Mouse (Mus musculus): ENCODE results near the gene P4ha1.
"Not testable (repeated sequence)": the region's sequence is repeated elsewhere in the genome, so short reads cannot be mapped to it uniquely, and the experiment has no call there.

The P4ha1 gene

GRCm38 (mm10) chr10:59368729-59369128 lies 45.6 kb downstream of the P4ha1 start:
- no peak for DNase-seq (ENCODE audit: low spot score in 2 of 2)

- no peak for DNase-seq (ENCODE audit: low spot score in 2 of 2)
These were observed 46.3 kb downstream of the P4ha1 start for GRCm38 (mm10) chr10:59369426-59369825.

GRCm38 (mm10) chr10:59377906-59378305 lies 54.8 kb downstream of the P4ha1 start:
- no peak for DNase-seq (ENCODE audit: low spot score in 2 of 2)

- DNase-seq (ENCODE audit: low spot score in 2 of 2): no peak
These were observed 55.6 kb downstream of the P4ha1 start for GRCm38 (mm10) chr10:59378728-59379127.

GRCm38 (mm10) chr10:59379927-59380326 lies 56.8 kb downstream of the P4ha1 start:
- DNase-seq (ENCODE audit: low spot score in 2 of 2): no peak

- DNase-seq (ENCODE audit: low spot score in 2 of 2): no peak
These were observed 57.3 kb downstream of the P4ha1 start for GRCm38 (mm10) chr10:59380411-59380821.

- not testable (repeated sequence) for DNase-seq (ENCODE audit: low spot score in 2 of 2)
These were observed 58.5 kb downstream of the P4ha1 start for GRCm38 (mm10) chr10:59381563-59381962.

GRCm38 (mm10) chr10:59386951-59387350 lies 63.9 kb downstream of the P4ha1 start:
- peak in 1 of 2 experiments; percentile 20 for DNase-seq (ENCODE audit: low spot score in 2 of 2)

GRCm38 (mm10) chr10:59389652-59390051 lies 66.6 kb downstream of the P4ha1 start:
- DNase-seq (ENCODE audit: low spot score in 2 of 2): peak; percentile 9 to 26

- DNase-seq (ENCODE audit: low spot score in 2 of 2): no peak
These were observed 68.8 kb downstream of the P4ha1 start for GRCm38 (mm10) chr10:59391907-59392306.

GRCm38 (mm10) chr10:59395461-59395860 lies 72.4 kb downstream of the P4ha1 start, which contains the start of gene Gm10273:
Gene Gm10273, plus strand, starts transcription at chr10:59395632.
- DNase-seq (ENCODE audit: low spot score in 2 of 2): not testable (repeated sequence)

GRCm38 (mm10) chr10:59402899-59403792 lies 80.0 kb downstream of the P4ha1 start, which contains the start of gene Pla2g12b:
Gene Pla2g12b, plus strand, starts transcription at chr10:59403660.
- no peak for DNase-seq (ENCODE audit: low spot score in 2 of 2)

- no peak for DNase-seq (ENCODE audit: low spot score in 2 of 2)
These were observed 80.7 kb downstream of the P4ha1 start for GRCm38 (mm10) chr10:59403793-59404149.

GRCm38 (mm10) chr10:59408499-59408898 lies 85.4 kb downstream of the P4ha1 start:
- no peak for DNase-seq (ENCODE audit: low spot score in 2 of 2)

- no peak for DNase-seq (ENCODE audit: low spot score in 2 of 2)
These were observed 87.2 kb downstream of the P4ha1 start for GRCm38 (mm10) chr10:59410264-59410663.

GRCm38 (mm10) chr10:59413711-59414110 lies 90.6 kb downstream of the P4ha1 start:
- DNase-seq (ENCODE audit: low spot score in 2 of 2): no peak

GRCm38 (mm10) chr10:59416623-59417022 lies 93.5 kb downstream of the P4ha1 start:
- DNase-seq (ENCODE audit: low spot score in 2 of 2): no peak

- DNase-seq (ENCODE audit: low spot score in 2 of 2): no peak
These were observed 96.4 kb downstream of the P4ha1 start for GRCm38 (mm10) chr10:59419516-59419915.
